Mouse (Mus musculus): ENCODE results near the gene Pilra. TPM values are rescaled to one million over a fixed set of nuclear protein-coding genes. Genes with fewer than 3 reads are reported as not detected.

The Pilra gene
- polyA plus RNA-seq, 1 experiment from 2014 or later: 3.8 TPM

DNA sequence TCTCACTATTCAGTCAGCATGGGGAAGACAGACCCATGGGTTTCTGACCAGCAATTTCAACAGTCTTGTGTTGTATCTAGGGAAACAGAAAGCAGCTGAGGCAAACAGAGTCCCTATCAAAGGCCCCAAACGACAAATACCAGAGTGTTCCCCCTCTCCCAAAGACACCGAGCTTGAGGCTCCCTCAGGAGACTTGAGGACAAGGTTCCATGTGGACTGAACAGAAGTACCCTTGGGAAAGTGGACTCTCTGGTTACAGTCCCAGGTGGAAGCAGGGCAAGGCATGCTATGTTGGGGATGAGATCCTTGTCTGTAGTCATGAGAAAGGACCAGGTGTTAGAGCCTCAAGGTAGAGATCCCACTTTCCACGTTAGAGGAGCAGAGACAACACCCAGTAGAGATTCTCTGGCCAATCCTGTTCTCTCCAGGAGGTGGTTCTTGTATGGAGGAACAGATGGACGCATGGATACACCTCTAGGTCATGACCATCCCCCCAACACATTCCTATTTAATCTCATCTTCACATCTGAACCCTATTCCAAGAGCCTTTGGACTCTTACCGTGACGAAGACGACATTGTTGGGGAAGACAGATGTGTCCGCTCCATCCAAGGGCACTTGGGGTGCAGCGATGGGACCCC is 52.1 kb downstream of the Pilra start:
- Histone ChIP-seq H3K4me2 (ENCODE audit: low read length) (peak overlapping the region; percentile 71), H3K27me3 (ENCODE audit: control insufficient read depth, insufficient read depth, low read length) (no peaks in the 10 kb centered on the region), H3K4me1 (ENCODE audit: control insufficient read depth in 2 of 2, insufficient read depth in 2 of 2, low read length in 2 of 2) (peaks cover 26 to 36% of the 10 kb centered on the region in 2 experiments), H3K9ac (ENCODE audit: low read length) (peak overlapping the region; percentile 96), H3K27ac (replicated peaks in 1 of 2; ENCODE audit: control insufficient read depth in 1 of 2, insufficient read depth in 1 of 2, low read depth in 2 of 2, low read length in 2 of 2) (no peak overlapping the region), H3K36me3 (ENCODE audit: control insufficient read depth, insufficient read depth, low read length) (peaks cover 50% of the 10 kb centered on the region), H3K9me3 (ENCODE audit: control insufficient read depth, low read length) (no peaks in the 10 kb centered on the region), H3K4me3 (ENCODE audit: control insufficient read depth in 1 of 2, insufficient read depth in 1 of 2, low read depth in 1 of 2, low read length in 2 of 2) (peak overlapping the region; percentile 2 to 63; a peak in 3 of 4 replicates)
- ATAC-seq (ENCODE audit: insufficient number of reproducible peaks, insufficient read depth, low FRiP score, low read depth): no peak
- WGBS: 61% methylated on average over 9 of the region's 9 CpGs

DNA sequence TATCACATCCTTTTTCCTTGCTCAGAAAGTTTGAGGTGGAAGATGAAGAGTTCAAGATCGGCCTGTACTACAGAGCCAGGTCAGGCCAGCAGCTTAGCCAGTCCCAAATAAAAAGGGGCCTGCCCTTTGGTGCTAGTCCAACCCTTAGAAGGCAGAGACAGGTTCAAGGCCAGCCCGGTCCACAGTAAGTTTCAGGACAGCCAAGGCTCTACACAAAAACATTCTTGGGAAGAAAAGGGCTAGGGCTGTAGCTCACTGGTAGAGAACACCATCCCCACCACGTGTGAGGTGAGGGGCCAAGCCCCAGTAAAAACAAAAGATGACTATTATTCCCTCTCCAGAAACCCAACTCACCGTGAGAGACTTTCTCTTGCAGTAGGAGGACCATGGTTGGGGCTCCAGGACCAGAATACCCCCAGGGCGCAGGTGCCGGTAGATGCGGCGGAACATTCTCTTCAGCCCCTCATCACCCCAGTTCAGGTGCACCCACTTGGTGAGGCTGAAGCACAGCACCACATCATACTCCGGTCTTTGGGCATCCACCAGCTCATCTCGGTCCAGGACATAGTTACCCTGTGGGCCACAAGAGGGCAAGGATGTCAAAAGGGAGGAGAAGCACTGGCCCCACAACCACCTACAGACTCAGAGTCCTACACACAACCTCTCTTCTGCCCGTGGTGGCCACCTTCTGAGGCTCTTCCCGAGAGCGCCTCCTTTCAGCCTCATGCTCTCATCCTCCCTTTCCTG is 53.1 kb downstream of the Pilra start:
- Histone ChIP-seq H3K4me1 (ENCODE audit: control insufficient read depth in 2 of 2, insufficient read depth in 2 of 2, low read length in 2 of 2) (peaks cover 23 to 39% of the 10 kb centered on the region in 2 experiments), H3K9ac (ENCODE audit: low read length) (peak overlapping the region; percentile 96), H3K27ac (replicated peaks in 1 of 2; ENCODE audit: control insufficient read depth in 1 of 2, insufficient read depth in 1 of 2, low read depth in 2 of 2, low read length in 2 of 2) (no peak overlapping the region), H3K9me3 (ENCODE audit: control insufficient read depth, low read length) (no peaks in the 10 kb centered on the region), H3K27me3 (ENCODE audit: control insufficient read depth, insufficient read depth, low read length) (no peaks in the 10 kb centered on the region), H3K36me3 (ENCODE audit: control insufficient read depth, insufficient read depth, low read length) (peaks cover 50% of the 10 kb centered on the region), H3K4me2 (ENCODE audit: low read length) (peak overlapping the region; percentile 71), H3K4me3 (ENCODE audit: control insufficient read depth in 1 of 2, insufficient read depth in 1 of 2, low read depth in 1 of 2, low read length in 2 of 2) (peak overlapping the region in 1 of 2 experiments; percentile 63; a peak in 2 of 4 replicates)
- WGBS: 76% methylated on average over 13 of the region's 13 CpGs
- no peak for ATAC-seq (ENCODE audit: insufficient number of reproducible peaks, insufficient read depth, low FRiP score, low read depth)

DNA sequence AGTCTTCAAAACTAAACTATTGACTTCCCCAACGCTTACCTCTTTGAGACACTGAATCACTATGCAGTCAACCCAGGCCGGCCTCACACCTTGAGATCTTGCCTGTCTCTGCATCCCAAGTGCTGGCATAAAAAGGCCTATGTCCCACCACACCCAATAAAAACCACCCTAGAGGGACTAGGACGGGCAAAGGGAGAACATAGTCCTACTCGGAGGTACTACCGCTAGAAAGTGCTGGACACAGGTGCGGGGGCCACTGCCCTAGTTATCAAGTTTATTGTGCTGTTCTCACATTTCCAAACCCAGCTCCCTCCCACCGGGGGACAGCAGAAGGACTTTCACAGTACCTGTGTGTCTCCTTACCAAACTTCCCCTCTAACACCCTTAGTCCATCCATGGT is 54.4 kb downstream of the Pilra start:
- Histone ChIP-seq H3K27ac (replicated peaks in 1 of 2; ENCODE audit: control insufficient read depth in 1 of 2, insufficient read depth in 1 of 2, low read depth in 2 of 2, low read length in 2 of 2) (no peak overlapping the region), H3K27me3 (ENCODE audit: control insufficient read depth, insufficient read depth, low read length) (no peaks in the 10 kb centered on the region), H3K4me2 (ENCODE audit: low read length) (no peak overlapping the region), H3K9me3 (ENCODE audit: control insufficient read depth, low read length) (no peaks in the 10 kb centered on the region), H3K36me3 (ENCODE audit: control insufficient read depth, insufficient read depth, low read length) (peaks cover 50% of the 10 kb centered on the region), H3K9ac (ENCODE audit: low read length) (no peak overlapping the region), H3K4me1 (ENCODE audit: control insufficient read depth in 2 of 2, insufficient read depth in 2 of 2, low read length in 2 of 2) (peaks cover 20 to 44% of the 10 kb centered on the region in 2 experiments), H3K4me3 (ENCODE audit: control insufficient read depth in 1 of 2, insufficient read depth in 1 of 2, low read depth in 1 of 2, low read length in 2 of 2) (no peak overlapping the region)
- no peak for ATAC-seq (ENCODE audit: insufficient number of reproducible peaks, insufficient read depth, low FRiP score, low read depth)
- 88% methylated on average over 7 of the region's 7 CpGs for WGBS

DNA sequence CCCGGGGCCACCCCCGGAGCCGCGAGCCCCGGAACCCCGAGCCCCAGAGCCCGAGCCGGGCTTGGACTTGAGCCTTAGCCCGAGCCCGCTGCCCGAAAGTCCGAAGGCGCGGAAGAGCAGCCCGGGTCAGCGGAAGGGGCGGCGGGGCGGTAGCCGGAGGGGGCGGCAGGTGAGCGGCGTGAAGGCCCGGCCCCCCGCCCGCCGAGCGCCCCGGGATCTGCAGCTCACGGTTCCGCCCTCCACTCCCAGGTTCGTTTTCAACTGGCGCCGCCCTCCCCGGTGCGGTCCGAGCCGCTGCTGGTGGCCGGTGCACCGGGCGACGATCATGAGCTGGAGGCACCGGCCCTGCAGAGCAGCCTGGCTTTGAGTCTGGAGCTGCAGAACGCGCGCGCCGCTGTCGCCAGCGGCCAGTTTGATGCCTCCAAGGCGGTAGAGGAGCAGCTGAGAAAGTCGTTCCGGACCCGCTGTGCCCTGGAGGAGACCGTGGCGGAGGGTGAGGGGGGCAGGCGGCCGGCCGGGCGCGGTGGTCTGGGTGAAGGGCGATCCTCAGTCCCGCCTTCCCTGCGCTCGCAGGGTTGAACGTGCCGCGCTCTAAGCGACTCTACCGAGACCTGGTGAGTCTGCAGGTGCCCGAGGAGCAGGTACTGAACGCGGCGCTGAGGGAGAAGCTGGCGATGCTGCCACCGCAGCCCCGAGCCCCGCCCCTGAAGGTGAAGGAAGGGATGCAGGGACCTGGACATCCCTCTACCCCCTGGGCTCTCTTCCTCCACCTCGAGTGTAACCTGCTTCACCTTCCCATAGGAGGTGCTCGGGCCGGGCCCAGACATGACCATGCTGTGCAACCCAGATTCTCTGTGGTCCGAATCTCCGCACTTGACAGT is 56.8 kb downstream of the Pilra start:
- H3K36me3 ChIP-seq (ENCODE audit: control insufficient read depth, insufficient read depth, low read length): peaks cover 43% of the 10 kb centered on the region
- peak overlapping the region; percentile 98 for H3K9ac ChIP-seq (ENCODE audit: low read length)
- under 1% methylated on average over 71 of the region's 83 CpGs for WGBS
- no peaks in the 10 kb centered on the region for H3K27me3 ChIP-seq (ENCODE audit: control insufficient read depth, insufficient read depth, low read length)
- ATAC-seq (ENCODE audit: insufficient number of reproducible peaks, insufficient read depth, low FRiP score, low read depth): peak; percentile 1; the same call in 1 of the 2 replicates
- H3K4me3 ChIP-seq (ENCODE audit: control insufficient read depth in 1 of 2, insufficient read depth in 1 of 2, low read depth in 1 of 2, low read length in 2 of 2): peak overlapping the region; percentile 85 to 98
- H3K4me2 ChIP-seq (ENCODE audit: low read length): peak overlapping the region; percentile 88
- H3K9me3 ChIP-seq (ENCODE audit: control insufficient read depth, low read length): no peaks in the 10 kb centered on the region
- H3K27ac ChIP-seq (replicated peaks in 1 of 2; ENCODE audit: control insufficient read depth in 1 of 2, insufficient read depth in 1 of 2, low read depth in 2 of 2, low read length in 2 of 2): peak overlapping the region; percentile 56 to 90; a peak in 3 of 4 replicates
- H3K4me1 ChIP-seq (ENCODE audit: control insufficient read depth in 2 of 2, insufficient read depth in 2 of 2, low read length in 2 of 2): peaks cover 14 to 41% of the 10 kb centered on the region in 2 experiments

DNA sequence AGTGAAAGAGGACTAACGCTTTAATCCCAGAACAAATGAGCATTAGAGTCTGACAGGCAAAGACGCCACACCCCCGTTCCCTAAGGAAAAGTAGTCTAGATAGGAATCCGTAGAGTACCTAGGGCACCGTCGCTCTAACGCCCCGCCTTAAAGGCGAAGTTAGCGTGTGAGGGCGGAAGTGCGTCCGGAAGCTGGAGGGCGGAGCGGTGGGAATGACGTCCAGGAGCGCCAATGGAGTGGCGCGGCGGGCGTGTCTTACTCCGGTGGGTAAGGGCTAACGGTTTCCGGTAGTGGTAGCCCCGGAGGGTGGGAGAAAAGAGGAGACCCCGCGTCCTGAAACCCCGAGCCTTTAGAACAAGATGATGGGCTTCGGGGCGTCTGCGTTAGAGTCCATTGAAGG is 57.4 kb downstream of the Pilra start, which contains the start of gene Ppp1r35:
Gene Ppp1r35, plus strand, starts transcription at position 215 of the 400 bp plus-strand sequence.
- Histone ChIP-seq H3K4me3 (ENCODE audit: control insufficient read depth in 1 of 2, insufficient read depth in 1 of 2, low read depth in 1 of 2, low read length in 2 of 2) (peak within 1 kb of the TSS; percentile 85 to 98), H3K9ac (ENCODE audit: low read length) (peak within 1 kb of the TSS; percentile 98), H3K27ac (replicated peaks in 1 of 2; ENCODE audit: control insufficient read depth in 1 of 2, insufficient read depth in 1 of 2, low read depth in 2 of 2, low read length in 2 of 2) (peak within 1 kb of the TSS; percentile 71 to 90), H3K9me3 (ENCODE audit: control insufficient read depth, low read length) (no peaks in the 10 kb centered on the region), H3K36me3 (ENCODE audit: control insufficient read depth, insufficient read depth, low read length) (peaks cover 36% of the 10 kb centered on the region), H3K4me2 (ENCODE audit: low read length) (peak within 1 kb of the TSS; percentile 88), H3K4me1 (ENCODE audit: control insufficient read depth in 2 of 2, insufficient read depth in 2 of 2, low read length in 2 of 2) (peaks cover 7 to 34% of the 10 kb centered on the region in 2 experiments), H3K27me3 (ENCODE audit: control insufficient read depth, insufficient read depth, low read length) (no peaks in the 10 kb centered on the region)
- ATAC-seq (ENCODE audit: insufficient number of reproducible peaks, insufficient read depth, low FRiP score, low read depth): peak; percentile 91
- under 1% methylated on average over 31 of the region's 31 CpGs for WGBS

DNA sequence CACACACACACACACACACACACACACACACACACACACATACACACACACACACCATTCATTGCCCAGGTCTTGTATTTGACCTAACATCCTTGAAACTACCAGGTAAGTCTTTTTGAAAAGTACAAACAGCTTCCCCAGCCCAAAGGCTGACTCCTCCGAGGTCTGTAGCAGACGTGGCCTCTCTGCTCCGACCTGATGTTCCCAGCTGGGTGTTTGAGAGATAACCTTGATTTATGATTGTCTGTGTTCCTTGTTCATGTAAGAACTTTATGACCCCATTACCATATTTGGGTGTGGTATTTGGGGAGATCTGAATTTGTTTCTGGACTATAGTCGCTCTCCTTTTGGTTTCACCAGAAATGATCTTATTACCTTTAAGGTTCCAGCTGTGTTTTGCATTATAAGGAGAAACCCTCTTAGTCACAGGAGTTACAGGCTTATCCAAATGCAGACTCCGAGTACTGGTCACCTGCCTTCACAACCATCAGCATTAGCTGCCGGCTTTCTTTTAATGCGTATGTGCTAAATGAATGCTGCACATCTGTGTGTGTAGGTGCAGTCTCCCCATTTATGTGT is 58.7 kb downstream of the Pilra start:
- WGBS: 78% methylated on average over 7 of the region's 7 CpGs
- Histone ChIP-seq H3K4me1 (ENCODE audit: control insufficient read depth in 2 of 2, insufficient read depth in 2 of 2, low read length in 2 of 2) (peaks cover 4 to 25% of the 10 kb centered on the region in 2 experiments; a peak in 3 of 4 replicates), H3K27me3 (ENCODE audit: control insufficient read depth, insufficient read depth, low read length) (no peaks in the 10 kb centered on the region), H3K4me2 (ENCODE audit: low read length) (0 out of 2 replicates have a peak overlapping the region, but pooled peaks have one; percentile 35), H3K9me3 (ENCODE audit: control insufficient read depth, low read length) (no peaks in the 10 kb centered on the region), H3K36me3 (ENCODE audit: control insufficient read depth, insufficient read depth, low read length) (peaks cover 23% of the 10 kb centered on the region), H3K9ac (ENCODE audit: low read length) (no peak overlapping the region), H3K27ac (replicated peaks in 1 of 2; ENCODE audit: control insufficient read depth in 1 of 2, insufficient read depth in 1 of 2, low read depth in 2 of 2, low read length in 2 of 2) (peak overlapping the region in 1 of 2 experiments; percentile 68; a peak in 1 of 4 replicates), H3K4me3 (ENCODE audit: control insufficient read depth in 1 of 2, insufficient read depth in 1 of 2, low read depth in 1 of 2, low read length in 2 of 2) (no peak overlapping the region)
- no peak for ATAC-seq (ENCODE audit: insufficient number of reproducible peaks, insufficient read depth, low FRiP score, low read depth)

All from heart, embryonic 14.5 days (tissue).